Mouse (Mus musculus): Measurements from ENCODE around the gene Clps.

- TF ChIP-seq CTCF (IDR thresholded peaks at IDR 0.05; ENCODE audit: low read depth, low read length) (no peak), GATA1 (IDR thresholded peaks at IDR 0.05; ENCODE audit: borderline replicate concordance, low read length) (no peak), POLR2AphosphoS5 (IDR thresholded peaks at IDR 0.05; ENCODE audit: insufficient replicate concordance, low read depth, low read length) (no peak), TAL1 (conservative IDR thresholded peaks at IDR 0.05; ENCODE audit: low read depth, low read length) (no peak), GATA2 (IDR thresholded peaks at IDR 0.05; ENCODE audit: borderline replicate concordance, low read depth, low read length) (no peak)
Measured at GRCm38 (mm10) chr17:28588591-28588990, 28.0 kb upstream of the Clps start.
